Mouse (Mus musculus): ENCODE data around the gene Eda.

DNA sequence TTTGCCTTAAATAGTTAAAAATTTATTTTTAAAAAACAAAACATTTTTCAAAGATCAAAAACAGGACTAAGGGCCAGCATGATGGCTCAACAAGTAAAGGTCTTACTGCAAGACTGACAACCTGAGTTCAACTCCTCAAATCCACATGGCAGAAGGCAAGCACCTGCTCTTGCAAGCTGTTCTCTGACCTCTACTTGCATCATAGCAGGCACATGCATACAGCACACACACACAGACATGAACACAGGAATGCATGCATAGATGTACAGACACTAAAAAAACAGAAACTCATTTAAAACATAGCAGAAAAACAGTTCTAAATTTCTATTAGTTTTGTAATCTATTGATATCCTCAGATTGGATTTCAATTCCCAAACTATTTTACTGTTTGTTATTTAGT lies 338.2 kb downstream of the Eda start:
- TF ChIP-seq CTCF (IDR thresholded peaks at IDR 0.05; ENCODE audit: low read depth) (no peak), EP300 (IDR thresholded peaks at IDR 0.05; ENCODE audit: low read depth) (no peak)

Data from liver, embryonic 14.5 days (tissue).